Mouse (Mus musculus): ENCODE measurements around the gene Tchh.

Gene Tchh

DNA sequence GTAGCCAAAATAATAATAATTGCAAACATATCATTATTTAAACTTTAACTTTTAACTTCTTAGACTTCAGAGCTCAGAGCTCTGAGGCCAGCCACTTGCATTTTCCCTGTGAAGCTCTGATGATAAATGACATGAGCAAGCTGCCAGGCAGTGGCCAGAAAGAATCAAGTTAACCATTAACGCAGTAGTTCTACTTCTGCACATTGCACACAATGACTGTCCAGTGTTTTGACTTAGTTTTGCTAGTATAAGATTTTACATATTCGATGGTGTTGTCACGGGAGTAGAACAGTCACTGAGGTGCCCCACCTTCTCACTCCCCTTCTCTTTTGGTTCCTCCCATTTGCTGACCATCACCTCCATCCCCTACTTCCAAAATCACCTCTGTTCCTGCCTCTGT lies 55.0 kb downstream of the Tchh start:
- DNase-seq: no peak

Data from cerebellum, postnatal 14 days (tissue).